Mouse (Mus musculus) midbrain, embryonic 16.5 days (tissue): ENCODE results near the gene Spg20. TPM values are rescaled to one million over a fixed set of nuclear protein-coding genes. Genes with fewer than 3 reads are reported as not detected.

Source experiments
- ATAC-seq: fragments of 200-750 bp; cut with Nextera tagmentation; 2 replicates; pipeline ENCODE4 v1.8.0; 2017; ENCODE audit warnings: moderate TSS enrichment
- H3K27ac ChIP-seq: fragments of 300-500 bp; sonication (generic); 2 replicates; pipeline ENCODE4 v1.5.1; 2014; ENCODE audit warnings: mild to moderate bottlenecking, low read length, mixed read lengths
- H3K27me3 ChIP-seq: fragments of 300-500 bp; sonication (generic); 2 replicates; pipeline ENCODE4 v1.6.1; 2014; ENCODE audit warnings: low read depth, low read length, mixed read lengths; ENCODE audit not compliant: control insufficient read depth, insufficient read depth
- H3K36me3 ChIP-seq: fragments of 300-500 bp; sonication (generic); 2 replicates; pipeline ENCODE4 v1.6.1; 2014; ENCODE audit warnings: mild to moderate bottlenecking, low read length, moderate library complexity, mixed read lengths; ENCODE audit not compliant: control insufficient read depth, insufficient read depth
- H3K4me1 ChIP-seq: fragments of 300-500 bp; sonication (generic); 2 replicates; pipeline ENCODE4 v1.6.1; 2014; ENCODE audit warnings: mild to moderate bottlenecking, low read length, mixed read lengths; ENCODE audit not compliant: control insufficient read depth, insufficient read depth
- H3K4me2 ChIP-seq: fragments of 300-500 bp; sonication (generic); 2 replicates; pipeline ENCODE4 v1.6.1; 2014; ENCODE audit warnings: mild to moderate bottlenecking, low read length, mixed read lengths
- H3K4me3 ChIP-seq: fragments of 300-500 bp; sonication (generic); 2 replicates; pipeline ENCODE4 v1.5.1; 2014; ENCODE audit warnings: low read depth, mild to moderate bottlenecking, low read length, moderate library complexity, mixed read lengths
- H3K9ac ChIP-seq: fragments of 300-500 bp; sonication (generic); 2 replicates; pipeline ENCODE4 v1.6.1; 2014; ENCODE audit warnings: low read depth, low read length, mixed read lengths
- H3K9me3 ChIP-seq: fragments of 300-500 bp; sonication (generic); replicated peaks from 2 replicates; pipeline ENCODE4 v1.6.1; 2014; ENCODE audit warnings: mild to moderate bottlenecking, low read length, mixed read lengths; ENCODE audit not compliant: control insufficient read depth, poor library complexity, severe bottlenecking
- WGBS: fragments of 180-500 bp; shearing (Covaris S2); extraction: QIAGEN DNeasy Blood & Tissue Kit; methylation state at CpG from one replicate; pipeline ENCODE4 v1.1.7; 2014; 5-methylcytosine and 5-hydroxymethylcytosine counted together
- polyA plus RNA-seq: library from polyadenylated mRNA; unstranded; fragments of >200 nt; fragmentation: Nextera tagmentation; extraction: Ambion mirVana; gene quantifications from 2 replicates; pipeline ENCODE4 v1.2.1, GENCODE M21; 2015

Spg20 gene
- polyA plus RNA-seq, 1 experiment from 2014 or later: 14.6 TPM

DNA sequence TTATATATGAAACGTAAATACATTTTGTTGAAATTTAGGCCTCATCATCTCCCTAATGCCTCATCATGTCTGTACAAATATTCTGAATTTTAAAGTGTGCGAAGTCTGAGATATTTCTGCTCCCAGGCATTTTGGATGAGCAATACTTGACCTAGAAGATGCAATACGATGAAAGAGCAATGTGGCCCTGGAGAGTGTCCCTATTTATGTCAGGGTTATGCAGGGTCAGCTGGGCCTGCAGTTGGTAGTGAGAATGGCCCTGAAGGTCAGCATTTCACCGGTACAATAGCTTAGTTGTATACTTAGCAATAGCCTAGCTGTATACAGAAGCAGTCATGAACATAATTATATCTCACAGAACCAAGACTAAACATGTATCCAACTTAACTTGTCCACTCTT lies 2.8 kb upstream of the Spg20 start:
- H3K36me3 ChIP-seq: no peaks in the 10 kb centered on the region
- no peak overlapping the region for H3K27ac ChIP-seq
- H3K9me3 ChIP-seq: no peaks in the 10 kb centered on the region
- H3K4me3 ChIP-seq: no peak overlapping the region
- no peaks in the 10 kb centered on the region for H3K27me3 ChIP-seq
- H3K4me2 ChIP-seq: no peak overlapping the region
- no peak overlapping the region for H3K9ac ChIP-seq
- peaks cover 10% of the 10 kb centered on the region for H3K4me1 ChIP-seq
- WGBS: 88% methylated on average over 4 of the region's 4 CpGs
- ATAC-seq: no peak

DNA sequence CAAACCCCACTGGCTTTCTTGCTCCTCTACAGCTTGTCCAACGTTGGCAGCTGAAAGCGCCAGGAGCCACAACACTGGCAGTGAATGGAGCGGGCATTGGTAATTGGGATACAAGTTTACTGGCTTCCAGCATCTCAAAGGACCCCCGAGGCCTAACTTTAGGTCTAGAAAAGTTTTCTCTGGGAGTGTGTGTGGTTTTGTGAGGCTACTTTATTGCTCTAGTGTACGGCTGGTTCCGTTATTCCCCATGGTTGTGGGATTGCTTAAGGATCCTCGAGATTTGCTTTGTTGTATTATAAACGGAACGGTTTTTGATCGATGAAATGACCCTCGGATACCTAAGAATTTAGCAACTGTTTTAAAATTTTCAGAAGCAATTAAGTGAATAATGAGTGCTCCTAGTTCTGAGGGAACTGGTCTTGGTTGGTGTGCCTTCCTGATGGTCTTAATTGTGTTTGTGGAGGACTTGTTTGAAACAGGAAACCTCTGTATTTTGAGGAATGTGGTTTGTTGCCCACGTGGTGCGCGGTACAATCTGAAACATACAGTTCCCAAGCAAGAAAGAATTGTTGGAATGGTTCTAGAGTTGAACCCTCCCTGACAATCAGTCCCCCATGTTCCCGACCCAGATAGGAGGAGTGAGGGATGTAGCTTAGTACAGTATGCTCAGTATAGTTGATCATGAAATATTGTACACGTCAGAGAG lies 955 bp downstream of the Spg20 start:
- Histone ChIP-seq H3K4me2 (peak overlapping the region; percentile 75), H3K9me3 (no peaks in the 10 kb centered on the region), H3K27me3 (no peaks in the 10 kb centered on the region), H3K9ac (peak overlapping the region; percentile 83), H3K4me1 (peaks cover 12% of the 10 kb centered on the region), H3K27ac (peak overlapping the region; percentile 83), H3K36me3 (peaks cover 9% of the 10 kb centered on the region), H3K4me3 (peak overlapping the region; percentile 67)
- no peak for ATAC-seq
- 52% methylated on average over 16 of the region's 16 CpGs for WGBS

DNA sequence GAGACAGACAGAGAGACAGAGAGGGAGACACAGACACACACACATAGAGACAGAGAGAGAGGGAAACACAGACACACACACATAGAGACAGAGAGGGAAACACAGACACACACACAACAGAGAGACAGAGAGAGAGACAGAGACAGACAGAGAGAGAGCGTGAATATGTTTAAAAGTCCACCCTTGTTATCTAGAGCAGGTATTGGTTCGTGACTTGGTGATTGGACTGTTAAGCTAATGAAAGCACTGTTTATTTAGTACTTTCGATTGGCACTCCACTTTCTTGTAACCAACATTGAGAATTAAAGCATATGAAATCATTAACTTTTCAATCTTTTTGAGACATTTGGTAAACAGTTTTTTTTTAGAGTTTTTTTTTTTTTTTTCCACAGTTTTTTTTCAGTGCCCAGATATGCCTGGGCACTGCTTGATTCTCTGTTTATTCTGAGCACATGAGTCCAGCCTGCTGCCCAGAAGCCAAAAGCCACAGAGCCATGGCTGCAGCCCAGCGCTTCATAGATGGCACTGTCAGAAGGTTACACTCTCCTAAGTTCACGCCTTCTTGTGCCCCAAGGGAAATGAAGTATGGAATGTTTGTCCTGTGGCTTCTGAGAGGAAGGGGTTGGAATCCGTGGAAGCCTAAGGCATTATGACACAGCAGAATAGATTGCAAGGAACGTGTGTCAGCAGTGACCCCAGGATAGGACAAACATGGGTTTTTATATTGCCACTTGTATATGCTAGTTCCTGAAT lies 2.6 kb downstream of the Spg20 start:
- Histone ChIP-seq H3K4me2 (no peak overlapping the region), H3K4me3 (no peak overlapping the region), H3K27me3 (no peaks in the 10 kb centered on the region), H3K4me1 (peaks cover 12% of the 10 kb centered on the region), H3K27ac (no peak overlapping the region), H3K36me3 (peaks cover 24% of the 10 kb centered on the region), H3K9ac (no peak overlapping the region), H3K9me3 (no peaks in the 10 kb centered on the region)
- WGBS: 76% methylated on average over 7 of the region's 7 CpGs
- no peak for ATAC-seq

DNA sequence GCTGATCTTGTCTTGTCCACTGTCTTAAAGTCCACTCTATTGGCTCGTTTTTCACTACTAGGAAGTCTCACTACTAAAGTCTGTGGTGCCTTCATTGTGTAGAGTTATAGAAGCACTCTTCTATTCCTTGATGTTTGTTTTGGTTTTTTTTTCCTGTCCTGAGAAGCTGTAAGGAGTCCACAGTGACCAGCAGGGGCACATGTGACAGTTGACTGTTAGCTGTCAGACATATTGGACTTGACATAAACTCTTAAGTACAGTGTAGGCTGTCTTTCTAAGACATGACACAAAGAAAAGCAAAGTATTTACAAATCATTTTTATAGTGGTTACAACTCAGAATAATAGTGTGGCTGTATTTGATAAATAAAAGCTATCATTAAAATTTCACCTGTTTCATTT lies 3.2 kb downstream of the Spg20 start:
- no peak overlapping the region for H3K4me3 ChIP-seq
- peaks cover 26% of the 10 kb centered on the region for H3K36me3 ChIP-seq
- H3K9me3 ChIP-seq: no peaks in the 10 kb centered on the region
- H3K9ac ChIP-seq: no peak overlapping the region
- 67% methylated on average over 1 of the region's 1 CpGs for WGBS
- peaks cover 12% of the 10 kb centered on the region for H3K4me1 ChIP-seq
- no peaks in the 10 kb centered on the region for H3K27me3 ChIP-seq
- H3K4me2 ChIP-seq: no peak overlapping the region
- no peak for ATAC-seq
- H3K27ac ChIP-seq: no peak overlapping the region

DNA sequence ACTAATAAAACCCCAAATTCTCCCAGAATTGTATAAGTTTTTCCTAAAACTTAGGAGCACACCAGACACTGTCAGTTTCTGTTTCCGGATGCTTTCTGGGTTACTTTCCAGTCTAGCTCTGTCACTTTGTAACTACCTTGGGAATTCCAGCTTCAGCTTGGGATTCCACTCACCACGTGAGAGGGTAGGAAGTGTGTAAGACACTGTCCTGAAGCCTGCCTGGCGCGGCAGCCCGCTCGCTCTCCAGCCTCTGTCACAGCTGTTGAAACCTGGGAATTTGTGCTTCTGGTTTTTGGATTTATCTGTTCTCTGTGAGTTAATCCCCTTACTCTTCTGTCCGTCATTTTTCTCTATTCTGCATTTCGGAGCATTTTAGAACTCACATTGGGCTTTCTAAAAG lies 4.1 kb downstream of the Spg20 start:
- Histone ChIP-seq H3K4me3 (no peak overlapping the region), H3K27me3 (no peaks in the 10 kb centered on the region), H3K9me3 (no peaks in the 10 kb centered on the region), H3K27ac (no peak overlapping the region), H3K4me1 (peaks cover 12% of the 10 kb centered on the region), H3K4me2 (no peak overlapping the region), H3K9ac (no peak overlapping the region), H3K36me3 (peaks cover 26% of the 10 kb centered on the region)
- 90% methylated on average over 8 of the region's 8 CpGs for WGBS
- ATAC-seq: no peak

DNA sequence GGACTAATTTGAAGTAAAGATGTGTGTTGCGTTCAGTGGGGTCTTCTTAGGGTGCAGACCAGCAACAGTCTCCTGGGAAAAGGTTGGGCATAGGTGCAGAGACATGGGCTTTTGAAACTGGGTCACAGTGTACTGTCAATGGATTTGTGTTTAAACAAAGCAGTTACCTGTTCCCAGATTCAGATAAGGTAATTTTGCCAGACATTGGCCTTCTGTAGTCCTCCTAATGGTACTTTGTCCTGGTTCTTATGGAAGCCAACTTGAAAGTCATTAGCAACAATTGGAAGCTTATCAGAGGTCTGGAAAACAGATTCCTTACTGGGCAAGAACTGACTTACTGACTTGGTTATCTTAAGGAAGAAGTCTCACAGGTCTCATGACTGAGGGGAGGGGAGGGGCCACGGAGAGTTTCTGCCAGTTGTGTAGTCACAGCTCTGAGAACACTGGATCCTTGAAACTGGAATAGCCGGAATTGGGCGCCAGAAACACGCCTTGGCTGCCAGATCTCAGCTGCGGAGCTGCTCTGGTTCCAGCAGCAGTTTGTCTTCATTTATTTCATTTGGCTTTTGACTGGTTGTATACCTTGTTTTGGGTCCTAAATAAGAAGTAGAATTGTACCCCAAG lies 7.5 kb downstream of the Spg20 start:
- peaks cover 2% of the 10 kb centered on the region; the same call in 1 of the 2 replicates for H3K4me1 ChIP-seq

DNA sequence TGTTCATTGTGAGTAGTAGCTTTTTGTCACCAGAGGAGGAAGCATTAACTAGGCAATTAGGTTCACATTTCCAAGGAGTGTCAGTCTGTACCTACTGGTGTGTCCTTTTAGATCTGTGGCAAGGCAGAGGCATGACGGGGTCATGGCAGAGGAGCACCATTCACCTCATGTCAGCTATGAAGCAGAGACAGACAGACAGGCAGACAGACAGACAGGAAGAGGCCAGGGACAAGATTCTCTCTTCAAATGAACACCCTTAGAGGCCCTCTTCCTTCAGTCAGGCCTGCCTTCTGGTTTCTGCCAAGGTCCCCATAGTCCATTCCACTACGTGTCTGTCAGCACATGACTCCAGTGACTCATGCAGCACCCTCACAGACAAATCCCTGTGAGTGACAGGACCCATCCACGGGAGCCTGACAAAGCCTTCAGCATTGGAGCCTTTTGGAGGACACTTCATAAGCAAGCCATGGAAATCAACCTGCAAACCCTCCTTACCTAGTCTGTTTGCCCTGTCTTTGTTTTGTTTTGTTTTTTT lies 10.5 kb downstream of the Spg20 start:
- Histone ChIP-seq H3K27me3 (no peaks in the 10 kb centered on the region), H3K9me3 (no peaks in the 10 kb centered on the region), H3K4me1 (no peaks in the 10 kb centered on the region), H3K27ac (no peak overlapping the region), H3K36me3 (peaks cover 41% of the 10 kb centered on the region), H3K4me3 (no peak overlapping the region), H3K4me2 (no peak overlapping the region), H3K9ac (no peak overlapping the region)
- ATAC-seq: no peak
- WGBS: 90% methylated on average over 3 of the region's 3 CpGs

More for the DNA sequence above, 7.5 kb downstream of the Spg20 start:
- Histone ChIP-seq H3K9me3 (no peaks in the 10 kb centered on the region), H3K36me3 (peaks cover 35% of the 10 kb centered on the region), H3K9ac (no peak overlapping the region), H3K27ac (no peak overlapping the region), H3K4me2 (no peak overlapping the region), H3K27me3 (no peaks in the 10 kb centered on the region), H3K4me3 (no peak overlapping the region)
- no peak for ATAC-seq
- 94% methylated on average over 6 of the region's 6 CpGs for WGBS

DNA sequence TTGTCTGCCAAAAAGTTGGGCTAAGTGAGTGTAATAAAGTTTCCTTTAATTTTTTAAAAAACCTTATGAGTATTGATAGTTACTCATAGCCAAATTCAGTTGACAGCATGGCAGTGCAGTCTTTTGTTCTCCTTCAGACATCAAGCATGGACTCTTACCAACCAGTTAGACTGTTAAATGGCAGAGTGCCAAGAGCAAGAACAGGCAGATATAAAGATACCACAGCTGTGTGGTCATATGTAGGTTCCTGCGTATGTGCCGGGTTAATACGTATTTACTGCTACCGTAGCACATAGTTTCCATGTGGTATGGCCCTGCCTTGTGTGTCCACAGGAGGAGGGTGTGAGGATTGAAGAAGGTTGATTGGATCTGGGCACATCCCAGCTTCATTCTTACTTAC lies 11.2 kb downstream of the Spg20 start:
- no peak overlapping the region for H3K4me2 ChIP-seq
- 88% methylated on average over 4 of the region's 4 CpGs for WGBS
- no peak overlapping the region for H3K27ac ChIP-seq
- H3K4me3 ChIP-seq: no peak overlapping the region
- H3K27me3 ChIP-seq: no peaks in the 10 kb centered on the region
- H3K9me3 ChIP-seq: no peaks in the 10 kb centered on the region
- peaks cover 40% of the 10 kb centered on the region for H3K36me3 ChIP-seq
- H3K9ac ChIP-seq: no peak overlapping the region
- H3K4me1 ChIP-seq: no peaks in the 10 kb centered on the region
- no peak for ATAC-seq
